Mouse (Mus musculus) monocyte, adult 5-6 weeks (primary cell): ENCODE measurements around the gene Fbxw4. TPM values are rescaled to one million over a fixed set of nuclear protein-coding genes. Genes with fewer than 3 reads are reported as not detected.
"Not testable (repeated sequence)": the region's sequence is repeated elsewhere in the genome, so short reads cannot be mapped to it uniquely, and the experiment has no call there.

Experiments
- ATAC-seq: fragments of 153-309, 156-312 bp; replicated peaks from 2 replicates; pipeline ENCODE4 v1.8.0; 2017; ENCODE audit warnings: mild to moderate bottlenecking; ENCODE audit not compliant: low TSS enrichment, insufficient number of reproducible peaks, severe bottlenecking, poor library complexity, low FRiP score
- total RNA-seq: library from RNA; stranded (forward); fragments of 200-1000, 200-491, 200-594 nt; gene quantifications from 3 replicates; pipeline ENCODE4 v1.2.3, GENCODE M21; 2017

Gene Fbxw4
- total RNA-seq, 1 experiment from 2014 or later, result 15.2 TPM

DNA sequence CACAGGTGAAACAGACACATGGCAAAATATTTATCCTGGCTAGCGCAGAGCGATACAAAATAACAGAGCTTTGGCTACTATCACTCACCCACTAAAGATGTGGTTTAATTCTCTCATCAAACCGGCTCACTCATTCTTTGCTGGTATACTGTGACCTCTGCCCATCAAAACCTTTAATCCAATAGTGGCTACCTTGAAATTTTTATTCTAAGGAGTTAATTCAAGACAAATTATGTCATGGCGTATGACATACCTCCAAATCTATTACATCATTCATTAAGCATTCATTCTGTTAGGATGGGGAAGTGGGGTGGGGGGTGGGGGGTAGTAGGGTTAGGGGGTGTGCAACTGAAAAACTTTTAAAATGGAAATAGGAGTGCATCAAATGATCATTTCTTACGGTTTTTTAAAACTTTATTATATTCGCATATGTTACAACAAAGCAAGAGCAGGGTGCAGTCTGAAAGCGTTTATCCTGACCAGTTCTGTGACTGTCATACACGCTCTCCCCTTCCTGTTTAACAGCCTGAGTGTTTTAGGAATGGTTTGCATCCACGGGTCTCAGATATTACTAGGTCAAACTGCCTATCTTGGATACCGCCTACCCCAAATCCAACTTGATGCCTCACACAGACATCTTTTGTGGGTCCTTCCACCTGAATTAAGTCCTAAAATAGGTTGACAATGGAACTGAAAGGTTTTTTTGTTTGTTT is 1.4 kb downstream of the Fbxw4 start:
- ATAC-seq, result no peak

DNA sequence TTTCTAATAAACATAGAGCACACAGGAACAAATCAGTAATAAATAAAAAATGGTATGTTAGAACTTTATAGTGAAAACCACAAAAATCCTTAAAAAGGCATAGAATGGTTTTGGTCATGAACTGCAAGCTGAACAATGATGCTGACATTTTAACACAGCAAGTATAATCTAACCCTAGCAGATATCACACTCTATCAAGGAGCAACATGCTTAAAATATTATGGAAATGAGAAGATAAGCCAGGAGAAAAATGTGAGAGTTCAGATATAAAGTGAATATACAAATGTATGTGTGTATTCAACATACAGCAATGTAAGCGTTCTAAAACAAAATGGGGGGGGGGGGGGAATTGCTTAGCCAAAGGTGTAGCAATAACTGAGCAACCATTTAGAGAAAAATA is 2.3 kb downstream of the Fbxw4 start:
- no peak for ATAC-seq

GRCm38 (mm10) chr19:45656810-45657595 is 3.1 kb downstream of the Fbxw4 start:
- no peak for ATAC-seq

DNA sequence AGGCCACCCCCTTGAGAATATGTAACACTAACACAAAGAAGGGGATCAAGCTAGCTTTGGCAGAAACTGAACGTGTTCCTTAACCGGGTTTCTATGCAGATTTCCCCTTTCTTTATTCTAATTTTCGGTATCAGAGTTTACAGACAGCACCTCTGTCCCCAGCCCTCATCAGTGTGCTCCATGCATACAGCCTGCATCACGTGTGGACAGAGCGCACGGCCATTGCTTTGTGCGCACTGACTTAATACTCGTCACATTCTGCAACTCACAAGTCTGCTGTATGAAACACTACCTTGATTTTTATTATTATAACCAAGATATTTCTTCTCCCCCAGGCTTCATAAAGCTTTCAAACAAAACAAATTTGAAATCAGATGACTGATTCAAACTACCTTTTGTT is 4.2 kb downstream of the Fbxw4 start:
- no peak for ATAC-seq

DNA sequence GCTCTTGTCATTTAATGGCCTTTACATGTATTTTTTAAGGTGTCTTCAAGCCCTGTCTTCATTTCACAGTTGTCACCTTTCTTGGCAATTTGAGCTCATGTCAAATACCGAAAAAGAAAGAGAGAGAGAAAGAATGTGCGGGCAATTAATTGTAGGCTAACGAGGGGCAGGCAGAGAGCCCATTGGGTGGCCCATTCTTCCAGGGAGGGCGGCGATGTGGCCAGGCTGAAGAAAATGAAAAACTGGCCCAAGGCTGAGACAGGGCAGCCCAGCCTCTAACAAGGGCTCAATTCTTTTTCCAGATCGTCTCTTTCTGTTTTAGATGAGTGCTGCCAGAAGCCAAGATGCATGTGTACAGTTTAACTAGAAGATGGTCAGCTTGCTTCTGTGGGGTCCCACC is 6.1 kb downstream of the Fbxw4 start:
- ATAC-seq, result no peak

- ATAC-seq, result no peak
These were observed 7.7 kb downstream of the Fbxw4 start for GRCm38 (mm10) chr19:45652286-45652988.

GRCm38 (mm10) chr19:45651524-45651923 is 8.6 kb downstream of the Fbxw4 start:
- ATAC-seq, result no peak

GRCm38 (mm10) chr19:45649776-45650175 is 10.3 kb downstream of the Fbxw4 start:
- ATAC-seq, result no peak

DNA sequence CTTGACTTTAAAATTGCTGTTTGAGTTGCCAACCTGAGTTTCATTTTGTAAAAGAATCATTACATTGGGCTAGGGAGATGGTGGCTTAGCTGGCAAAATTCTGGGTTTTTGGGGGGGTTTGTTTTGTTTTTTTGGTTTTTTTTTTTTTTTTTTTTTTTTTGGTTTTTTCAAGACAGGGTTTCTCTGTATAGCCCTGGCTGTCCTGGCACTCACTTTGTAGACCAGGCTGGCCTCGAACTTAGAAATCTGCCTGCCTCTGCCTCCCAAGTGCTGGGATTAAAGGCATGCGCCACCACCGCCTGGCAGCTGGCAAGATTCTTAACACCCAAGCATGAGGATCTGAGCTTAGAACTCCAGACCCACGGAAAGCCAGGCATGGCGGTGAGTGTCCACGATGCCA is 11.6 kb downstream of the Fbxw4 start:
- ATAC-seq, result not testable (repeated sequence)

DNA sequence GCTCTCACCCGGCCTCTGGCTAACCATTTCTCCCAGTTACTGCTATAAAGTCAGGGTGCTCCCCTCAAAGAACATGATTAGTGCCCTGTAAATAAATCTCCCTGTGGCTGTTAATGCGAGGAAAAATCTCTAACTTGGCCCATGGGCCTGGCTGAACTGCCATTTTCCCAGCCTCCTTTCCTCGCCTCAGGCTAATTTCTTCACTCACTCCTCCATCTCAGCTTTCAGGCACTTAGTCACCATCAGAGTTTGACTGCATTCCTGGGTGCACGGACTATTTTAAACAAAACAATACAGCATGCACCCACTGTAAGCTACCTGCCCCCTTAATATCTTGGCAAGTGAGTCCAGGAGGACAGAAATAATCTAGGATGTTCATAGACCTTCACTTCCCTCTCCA is 13.2 kb downstream of the Fbxw4 start:
- ATAC-seq, result no peak

DNA sequence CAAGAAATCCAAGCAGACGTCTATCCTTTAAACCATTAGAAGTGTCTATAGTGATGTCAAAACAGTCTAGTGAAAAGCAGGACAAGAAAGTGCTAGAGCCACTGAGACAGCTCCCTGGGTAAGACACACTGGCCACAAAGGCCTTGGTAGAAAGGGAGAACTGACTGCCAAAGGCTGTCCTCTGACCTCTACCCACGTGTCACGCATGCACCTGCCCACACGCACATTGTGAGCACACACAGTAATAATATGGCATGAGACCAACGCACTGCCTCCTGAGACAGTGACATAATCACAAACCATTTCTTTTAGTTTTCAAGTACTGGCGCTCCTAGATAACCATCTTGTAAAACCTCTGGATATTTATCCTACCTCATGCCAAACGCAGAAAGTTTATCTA is 19.4 kb downstream of the Fbxw4 start:
- no peak for ATAC-seq

- no peak for ATAC-seq
These were observed 24.2 kb downstream of the Fbxw4 start for GRCm38 (mm10) chr19:45635960-45636359.

DNA sequence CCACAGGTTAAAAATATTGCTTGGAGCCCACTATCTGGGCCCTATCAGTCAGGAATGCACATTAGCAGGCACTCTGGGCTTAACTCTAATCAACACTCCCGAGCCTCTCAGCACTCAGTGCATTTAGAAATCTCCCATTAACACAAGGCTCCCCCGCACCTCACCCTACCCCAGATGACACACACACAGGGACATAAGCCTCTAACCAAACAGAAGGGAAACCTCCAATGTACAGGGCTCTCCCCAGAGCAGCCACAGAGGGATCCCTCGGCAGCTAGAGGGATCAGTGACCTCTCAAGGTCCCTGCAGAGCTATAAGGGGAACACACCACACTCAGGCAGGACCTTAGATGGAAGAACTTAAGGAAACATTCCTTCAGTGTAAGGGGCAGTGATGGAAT is 28.5 kb downstream of the Fbxw4 start:
- no peak for ATAC-seq

- ATAC-seq, result no peak
These were observed 29.2 kb downstream of the Fbxw4 start for GRCm38 (mm10) chr19:45630953-45631352.

- ATAC-seq, result no peak
These were observed 30.9 kb downstream of the Fbxw4 start for GRCm38 (mm10) chr19:45629219-45629618.

- ATAC-seq, result no peak
These were observed 31.5 kb downstream of the Fbxw4 start for GRCm38 (mm10) chr19:45628649-45629048.

DNA sequence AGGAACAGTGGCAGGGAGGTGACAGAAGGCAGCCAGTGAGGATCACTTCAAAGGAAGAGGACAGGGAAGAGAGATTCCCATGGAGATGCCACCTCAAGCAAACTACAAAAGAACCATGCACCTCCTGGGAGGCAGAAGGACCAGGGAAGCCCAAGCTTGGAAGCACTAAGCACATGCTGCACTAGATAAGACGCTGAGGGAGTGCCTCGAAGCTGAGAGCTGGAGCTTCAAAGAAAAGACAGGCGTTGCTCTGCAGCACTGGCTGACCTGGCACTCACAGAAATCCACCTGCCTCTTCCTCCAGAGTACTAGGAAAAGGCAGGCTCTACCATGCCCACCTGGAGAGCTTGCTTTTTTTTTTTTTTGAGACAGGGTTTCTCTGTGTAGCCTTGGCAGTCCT is 33.1 kb downstream of the Fbxw4 start:
- no peak for ATAC-seq

DNA sequence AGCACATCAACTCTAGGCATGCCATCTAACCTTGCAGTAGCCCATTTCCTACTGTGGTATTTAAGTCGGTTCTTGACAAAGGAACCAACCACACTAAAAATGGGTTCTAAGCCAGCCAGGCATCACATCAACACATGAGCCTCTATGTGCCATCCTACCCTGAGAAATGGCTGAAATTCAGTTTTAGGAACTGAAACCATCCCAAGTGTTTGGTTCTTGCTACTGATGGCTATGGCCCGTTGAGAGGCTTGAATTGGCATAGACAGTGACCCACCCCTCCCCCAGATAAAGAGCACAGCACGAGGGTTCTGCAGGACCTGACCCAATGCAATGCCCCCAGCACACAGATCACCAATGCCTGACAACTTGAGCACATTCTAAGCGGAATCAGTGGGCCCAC is 36.4 kb downstream of the Fbxw4 start:
- ATAC-seq, result 0 out of 2 replicates have a peak, but pooled peaks have one; percentile 27

- ATAC-seq, result no peak
These were observed 38.0 kb downstream of the Fbxw4 start for GRCm38 (mm10) chr19:45622144-45622543.

DNA sequence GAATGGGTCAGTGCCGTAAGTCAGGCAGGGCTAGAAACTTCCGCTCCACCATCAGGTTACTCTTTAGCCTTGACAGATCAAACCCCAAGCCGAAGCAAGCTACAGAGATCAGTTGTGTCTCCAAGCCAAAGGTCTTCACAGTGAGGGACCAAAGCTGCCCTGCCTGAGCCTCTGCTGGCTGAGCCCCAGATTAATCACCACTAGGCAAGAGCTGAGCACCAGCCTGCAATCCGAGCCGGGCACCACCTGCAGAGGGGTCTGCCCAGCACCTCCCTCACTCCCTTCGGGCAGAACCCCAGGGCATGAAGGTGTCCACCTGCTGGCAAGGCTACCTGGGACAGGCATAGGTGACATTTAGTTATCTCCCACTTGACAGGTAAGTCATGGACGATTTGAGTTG is 39.1 kb downstream of the Fbxw4 start:
- ATAC-seq, result no peak
